21 mouse cellular contexts compared by ENCODE assay signal in the genomic region with DNA sequence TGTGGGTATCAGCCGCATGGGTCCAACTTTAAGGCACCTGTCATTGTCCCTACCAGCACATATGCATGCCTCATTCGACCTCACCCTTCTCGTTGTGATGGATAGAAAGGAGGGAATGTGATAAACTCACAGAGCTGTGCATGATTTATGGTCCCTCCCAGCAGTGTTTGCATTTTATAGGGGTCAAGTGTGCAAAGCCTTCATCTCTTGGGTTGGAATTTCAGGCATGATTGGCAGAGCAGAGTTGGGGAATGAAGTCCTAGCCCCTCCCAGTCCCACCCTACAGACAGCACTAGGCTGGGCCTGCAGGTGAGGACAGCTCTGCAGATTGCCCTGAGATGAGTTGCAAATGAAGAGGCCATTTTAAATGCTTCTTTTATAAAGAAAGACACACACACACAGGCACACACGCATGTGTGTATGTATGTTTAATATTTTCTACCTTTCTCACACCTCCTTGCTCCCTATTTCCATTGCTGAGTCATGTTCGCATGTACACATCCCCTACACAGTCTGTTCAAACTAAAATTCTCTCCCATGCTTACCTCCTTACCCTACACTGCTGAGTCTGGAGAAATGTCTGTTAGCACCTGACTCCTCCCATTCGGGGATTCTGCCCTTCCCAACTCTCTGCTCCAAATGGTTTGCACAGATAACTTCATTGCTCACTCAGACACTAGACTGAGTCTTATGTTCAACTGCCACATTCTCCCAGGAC.
A peak's percentile ranks its signal among the peaks of the same experiment; 100 is the strongest.
DNase-seq lines count a peak whose midpoint lies in the region; ATAC-seq and TF ChIP-seq lines count a peak whose summit lies in the region.
"Had no signal": no experiment of that assay in that cellular context is flagged by ENCODE, and none has a peak within 500 bp of the region (broad histone marks: within the 10 kb centered on the region; RNA-seq: fewer than 3 reads in every experiment).

No protein-coding gene starts in this region.

- H3K27me3 ChIP-seq in kidney, embryonic 14.5 days (ENCODE audit: control insufficient read depth, insufficient read depth, low read length) = no peaks in the 10 kb centered on the region
- H3K27me3 ChIP-seq in midbrain, embryonic 13.5 days = no peaks in the 10 kb centered on the region
- no peaks in the 10 kb centered on the region for H3K27me3 ChIP-seq in midbrain, embryonic 14.5 days (ENCODE audit: control insufficient read depth, insufficient read depth, low read length)
- no peaks in the 10 kb centered on the region for H3K27me3 ChIP-seq in intestine, embryonic 15.5 days (replicated peaks)
- no peaks in the 10 kb centered on the region for H3K27me3 ChIP-seq in limb, embryonic 14.5 days (ENCODE audit: control insufficient read depth, insufficient read depth, low read length)
- H3K27me3 ChIP-seq: hindbrain, embryonic 13.5 days; neural tube, embryonic 12.5 days had no signal

- H3K9me3 ChIP-seq in kidney, embryonic 14.5 days (ENCODE audit: control insufficient read depth, low read length) = no peaks in the 10 kb centered on the region
- no peaks in the 10 kb centered on the region for H3K9me3 ChIP-seq in midbrain, embryonic 13.5 days
- H3K9me3 ChIP-seq in midbrain, embryonic 14.5 days (ENCODE audit: control insufficient read depth, low read length) = no peaks in the 10 kb centered on the region
- H3K9me3 ChIP-seq in intestine, embryonic 15.5 days = no peaks in the 10 kb centered on the region
- H3K9me3 ChIP-seq in limb, embryonic 14.5 days (ENCODE audit: control insufficient read depth, low read length) = no peaks in the 10 kb centered on the region
- H3K9me3 ChIP-seq: forebrain, embryonic 10.5 days; hindbrain, embryonic 13.5 days; neural tube, embryonic 12.5 days had no signal

- no peak overlapping the region for H3K27ac ChIP-seq in kidney, embryonic 14.5 days (ENCODE audit: low read depth, low read length)
- H3K27ac ChIP-seq in midbrain, embryonic 13.5 days = no peak overlapping the region
- H3K27ac ChIP-seq in midbrain, embryonic 14.5 days (replicated peaks; ENCODE audit: low read depth, low read length) = no peak overlapping the region
- no peak overlapping the region for H3K27ac ChIP-seq in intestine, embryonic 15.5 days
- no peak overlapping the region for H3K27ac ChIP-seq in limb, embryonic 14.5 days (replicated peaks; ENCODE audit: low read depth, low read length)
- H3K27ac ChIP-seq: forebrain, embryonic 10.5 days; hindbrain, embryonic 13.5 days; neural tube, embryonic 12.5 days had no signal

- H3K9ac ChIP-seq in kidney, embryonic 14.5 days (ENCODE audit: low read depth, low read length) = no peak overlapping the region
- H3K9ac ChIP-seq in midbrain, embryonic 13.5 days (replicated peaks) = no peak overlapping the region
- no peak overlapping the region for H3K9ac ChIP-seq in midbrain, embryonic 14.5 days (replicated peaks; ENCODE audit: low read length)
- H3K9ac ChIP-seq in intestine, embryonic 15.5 days = no peak overlapping the region
- no peak overlapping the region for H3K9ac ChIP-seq in limb, embryonic 14.5 days (ENCODE audit: low read depth, low read length, severe bottlenecking)
- H3K9ac ChIP-seq: hindbrain, embryonic 13.5 days; neural tube, embryonic 12.5 days had no signal

- no peak for TF ChIP-seq POLR2A in limb, embryonic 14.5 days (IDR thresholded peaks at IDR 0.05; ENCODE audit: borderline replicate concordance, extremely low read depth, insufficient read depth, insufficient read length)

- ATAC-seq in kidney, embryonic 14.5 days (ENCODE audit: low FRiP score, low TSS enrichment) = peak; percentile 94
- ATAC-seq in midbrain, embryonic 13.5 days = 0 out of 2 replicates have a peak, but pooled peaks have one; percentile 27
- no peak for ATAC-seq in midbrain, embryonic 14.5 days (ENCODE audit: low FRiP score, low TSS enrichment)
- peak; percentile 94 for ATAC-seq in intestine, embryonic 15.5 days
- ATAC-seq in limb, embryonic 14.5 days (ENCODE audit: low FRiP score, low read depth) = no peak

- no peak for DNase-seq in kidney, postnatal 10 days
- DNase-seq in midbrain, embryonic 14.5 days = no peak
- DNase-seq in limb, embryonic 14.5 days (ENCODE audit: low spot score) = peak; percentile 20
- no peak for DNase-seq in thymus, postnatal 14 days
- DNase-seq in heart, adult 8-10 months (ENCODE audit: low spot score) = no peak
- DNase-seq: adrenal gland, postnatal 10 days; B cell, adult 2 months; cerebellum, adult 11-12 months; cerebellum, postnatal 25 days; gastrocnemius, postnatal 14 days; heart, postnatal 10 days; kidney, postnatal 14 days; right cerebral cortex, postnatal 14 days; thymus, postnatal 36 days had no signal

- H3K4me2 ChIP-seq in kidney, embryonic 14.5 days (replicated peaks; ENCODE audit: low read depth, low read length) = no peak overlapping the region
- no peak overlapping the region for H3K4me2 ChIP-seq in midbrain, embryonic 13.5 days (replicated peaks)
- no peak overlapping the region for H3K4me2 ChIP-seq in midbrain, embryonic 14.5 days (ENCODE audit: low read length)
- no peak overlapping the region for H3K4me2 ChIP-seq in intestine, embryonic 15.5 days (replicated peaks)
- no peak overlapping the region for H3K4me2 ChIP-seq in limb, embryonic 14.5 days (replicated peaks; ENCODE audit: low read depth, low read length, severe bottlenecking)
- H3K4me2 ChIP-seq: hindbrain, embryonic 13.5 days; liver, embryonic 11.5 days; neural tube, embryonic 12.5 days had no signal

- no peak overlapping the region for H3K4me3 ChIP-seq in kidney, embryonic 14.5 days (ENCODE audit: low read length)
- no peak overlapping the region for H3K4me3 ChIP-seq in midbrain, embryonic 13.5 days (replicated peaks)
- no peak overlapping the region for H3K4me3 ChIP-seq in midbrain, embryonic 14.5 days (replicated peaks; ENCODE audit: low read depth, low read length)
- H3K4me3 ChIP-seq in intestine, embryonic 15.5 days (replicated peaks) = no peak overlapping the region
- no peak overlapping the region for H3K4me3 ChIP-seq in limb, embryonic 14.5 days (replicated peaks; ENCODE audit: low read length)
- H3K4me3 ChIP-seq: forebrain, embryonic 10.5 days; hindbrain, embryonic 13.5 days; neural tube, embryonic 12.5 days had no signal

- 50% methylated on average over 6 of the region's 6 CpGs for WGBS in kidney, embryonic 14.5 days
- 84% methylated on average over 6 of the region's 6 CpGs for WGBS in midbrain, embryonic 13.5 days
- WGBS in midbrain, embryonic 14.5 days = 84% methylated on average over 6 of the region's 6 CpGs
- 56% methylated on average over 6 of the region's 6 CpGs for WGBS in intestine, embryonic 15.5 days
- WGBS in limb, embryonic 14.5 days = 46% methylated on average over 6 of the region's 6 CpGs

- no peaks in the 10 kb centered on the region; the same call in 1 of the 2 replicates for H3K4me1 ChIP-seq in kidney, embryonic 14.5 days (ENCODE audit: control insufficient read depth, insufficient read depth, low read length)
- H3K4me1 ChIP-seq in midbrain, embryonic 13.5 days (replicated peaks) = no peaks in the 10 kb centered on the region
- H3K4me1 ChIP-seq in midbrain, embryonic 14.5 days (ENCODE audit: control insufficient read depth, insufficient read depth, low read length) = no peaks in the 10 kb centered on the region
- peaks cover 2% of the 10 kb centered on the region; the same call in 1 of the 2 replicates for H3K4me1 ChIP-seq in intestine, embryonic 15.5 days (replicated peaks)
- H3K4me1 ChIP-seq in limb, embryonic 14.5 days (ENCODE audit: control insufficient read depth, insufficient read depth, low read length) = peaks cover 26% of the 10 kb centered on the region
- H3K4me1 ChIP-seq: forebrain, embryonic 10.5 days; hindbrain, embryonic 13.5 days; neural tube, embryonic 12.5 days had no signal

- no peaks in the 10 kb centered on the region for H3K36me3 ChIP-seq in kidney, embryonic 14.5 days (ENCODE audit: control insufficient read depth, insufficient read depth, low read length)
- H3K36me3 ChIP-seq in midbrain, embryonic 13.5 days = no peaks in the 10 kb centered on the region
- H3K36me3 ChIP-seq in midbrain, embryonic 14.5 days (ENCODE audit: control insufficient read depth, insufficient read depth, low read length) = no peaks in the 10 kb centered on the region
- H3K36me3 ChIP-seq in intestine, embryonic 15.5 days = no peaks in the 10 kb centered on the region
- no peaks in the 10 kb centered on the region for H3K36me3 ChIP-seq in limb, embryonic 14.5 days (ENCODE audit: control insufficient read depth, insufficient read depth, low read length)
- H3K36me3 ChIP-seq: forebrain, embryonic 10.5 days; hindbrain, embryonic 13.5 days; neural tube, embryonic 12.5 days had no signal

Comparison
In these comparisons a context has a peak if more than half of its experiments do, and no peak if none do; other contexts are left out.
1. ATAC-seq: peak in kidney, embryonic 14.5 days (single experiment), midbrain, embryonic 13.5 days (single experiment) and intestine, embryonic 15.5 days (single experiment); none in midbrain, embryonic 14.5 days (single experiment) and limb, embryonic 14.5 days (single experiment).